Mouse (Mus musculus) kidney, embryonic 16.5 days (tissue): Measurements from ENCODE around the gene Swt1. TPM values are rescaled to one million over a fixed set of nuclear protein-coding genes. Genes with fewer than 3 reads are reported as not detected.
"Not testable (repeated sequence)": the region's sequence is repeated elsewhere in the genome, so short reads cannot be mapped to it uniquely, and the experiment has no call there.

Experiments
- ATAC-seq: fragments of 200-750 bp; cut with Nextera tagmentation; 2 replicates; pipeline ENCODE4 v1.8.0; 2017; ENCODE audit warnings: moderate TSS enrichment; ENCODE audit not compliant: low FRiP score, low TSS enrichment
- H3K27ac ChIP-seq: fragments of 300-500 bp; sonication (generic); 2 replicates; pipeline ENCODE4 v1.5.1; 2014; ENCODE audit warnings: low read length
- H3K27me3 ChIP-seq: fragments of 300-500 bp; sonication (generic); 2 replicates; pipeline ENCODE4 v1.6.1; 2014; ENCODE audit warnings: low read length, control low read depth, mixed read lengths; ENCODE audit not compliant: insufficient read depth
- H3K36me3 ChIP-seq: fragments of 300-500 bp; sonication (generic); 2 replicates; pipeline ENCODE4 v1.6.1; 2014; ENCODE audit warnings: low read length, control low read depth, mixed read lengths; ENCODE audit not compliant: insufficient read depth
- H3K4me1 ChIP-seq: fragments of 300-500 bp; sonication (generic); 2 replicates; pipeline ENCODE4 v1.6.1; 2014; ENCODE audit warnings: low read length, control low read depth, mixed read lengths; ENCODE audit not compliant: insufficient read depth
- H3K4me2 ChIP-seq: fragments of 300-500 bp; sonication (generic); replicated peaks from 2 replicates; pipeline ENCODE4 v1.6.1; 2014; ENCODE audit warnings: low read depth, low read length
- H3K4me3 ChIP-seq: fragments of 300-500 bp; sonication (generic); 2 replicates; pipeline ENCODE4 v1.5.1; 2014; ENCODE audit warnings: mild to moderate bottlenecking, low read length
- H3K9ac ChIP-seq: fragments of 300-500 bp; sonication (generic); replicated peaks from 2 replicates; pipeline ENCODE4 v1.6.1; 2014; ENCODE audit warnings: low read length
- H3K9me3 ChIP-seq: fragments of 300-500 bp; sonication (generic); 2 replicates; pipeline ENCODE4 v1.6.1; 2016; ENCODE audit warnings: low read length, control low read depth
- WGBS: fragments of 180-500 bp; shearing (Covaris S2); extraction: QIAGEN DNeasy Blood & Tissue Kit; methylation state at CpG from one replicate; pipeline ENCODE4 v1.1.7; 2014; 5-methylcytosine and 5-hydroxymethylcytosine counted together
- polyA plus RNA-seq: library from polyadenylated mRNA; unstranded; fragments of >200 nt; fragmentation: Nextera tagmentation; extraction: Ambion mirVana; gene quantifications from 2 replicates; pipeline ENCODE4 v1.2.1, GENCODE M21; 2015

The Swt1 gene
- polyA plus RNA-seq, 1 experiment from 2014 or later: 17.1 TPM

GRCm38 (mm10) chr1:151370573-151370972, 57.7 kb downstream of the Swt1 start:
- H3K4me3 ChIP-seq: no peak overlapping the region
- H3K27ac ChIP-seq: no peak overlapping the region
- no peak overlapping the region for H3K9ac ChIP-seq
- no peaks in the 10 kb centered on the region for H3K27me3 ChIP-seq
- no peaks in the 10 kb centered on the region for H3K9me3 ChIP-seq
- no peak overlapping the region for H3K4me2 ChIP-seq
- peaks cover 29% of the 10 kb centered on the region for H3K36me3 ChIP-seq
- no peak for ATAC-seq
- no peaks in the 10 kb centered on the region for H3K4me1 ChIP-seq
- WGBS: 79% methylated on average over 3 of the region's 3 CpGs

GRCm38 (mm10) chr1:151368444-151368843, 59.8 kb downstream of the Swt1 start:
- no peaks in the 10 kb centered on the region for H3K4me1 ChIP-seq
- ATAC-seq: no peak
- H3K9ac ChIP-seq: no peak overlapping the region
- H3K9me3 ChIP-seq: no peaks in the 10 kb centered on the region
- no peak overlapping the region for H3K27ac ChIP-seq
- no peak overlapping the region for H3K4me3 ChIP-seq
- H3K36me3 ChIP-seq: peaks cover 38% of the 10 kb centered on the region
- no peaks in the 10 kb centered on the region for H3K27me3 ChIP-seq
- 83% methylated on average over 3 of the region's 3 CpGs for WGBS
- no peak overlapping the region for H3K4me2 ChIP-seq

- Histone ChIP-seq H3K27me3 (no peaks in the 10 kb centered on the region), H3K27ac (no peak overlapping the region), H3K36me3 (peaks cover 44% of the 10 kb centered on the region), H3K4me2 (no peak overlapping the region), H3K4me3 (no peak overlapping the region), H3K9me3 (no peaks in the 10 kb centered on the region), H3K4me1 (no peaks in the 10 kb centered on the region), H3K9ac (no peak overlapping the region)
- WGBS: 84% methylated on average over 5 of the region's 5 CpGs
- no peak for ATAC-seq
Observed at GRCm38 (mm10) chr1:151367721-151368324, 60.4 kb downstream of the Swt1 start.

- no peaks in the 10 kb centered on the region for H3K4me1 ChIP-seq
- 87% methylated on average over 8 of the region's 8 CpGs for WGBS
- H3K27ac ChIP-seq: peak overlapping the region; percentile 20; the same call in 1 of the 2 replicates
- H3K4me2 ChIP-seq: no peak overlapping the region
- no peak overlapping the region for H3K4me3 ChIP-seq
- H3K27me3 ChIP-seq: no peaks in the 10 kb centered on the region
- H3K9me3 ChIP-seq: no peaks in the 10 kb centered on the region
- peaks cover 45% of the 10 kb centered on the region for H3K36me3 ChIP-seq
- H3K9ac ChIP-seq: no peak overlapping the region
- 0 out of 2 replicates have a peak, but pooled peaks have one; percentile 4 for ATAC-seq
Observed at GRCm38 (mm10) chr1:151366944-151367605, 61.2 kb downstream of the Swt1 start.

GRCm38 (mm10) chr1:151359374-151359773, 68.9 kb downstream of the Swt1 start:
- Histone ChIP-seq H3K9me3 (no peaks in the 10 kb centered on the region), H3K36me3 (peaks cover 70% of the 10 kb centered on the region), H3K4me2 (no peak overlapping the region), H3K9ac (no peak overlapping the region), H3K4me3 (no peak overlapping the region), H3K27me3 (no peaks in the 10 kb centered on the region), H3K27ac (no peak overlapping the region), H3K4me1 (no peaks in the 10 kb centered on the region)
- 91% methylated on average over 3 of the region's 3 CpGs for WGBS
- ATAC-seq: no peak

- H3K9ac ChIP-seq: no peak overlapping the region
- H3K4me1 ChIP-seq: no peaks in the 10 kb centered on the region
- no peaks in the 10 kb centered on the region for H3K9me3 ChIP-seq
- no peak overlapping the region for H3K27ac ChIP-seq
- no peak for ATAC-seq
- H3K4me2 ChIP-seq: no peak overlapping the region
- peaks cover 80% of the 10 kb centered on the region for H3K36me3 ChIP-seq
- 87% methylated on average over 5 of the region's 5 CpGs for WGBS
- H3K27me3 ChIP-seq: no peaks in the 10 kb centered on the region
- no peak overlapping the region for H3K4me3 ChIP-seq
Observed at GRCm38 (mm10) chr1:151355994-151356393, 72.3 kb downstream of the Swt1 start.

- Histone ChIP-seq H3K27me3 (no peaks in the 10 kb centered on the region), H3K4me2 (no peak overlapping the region), H3K4me3 (no peak overlapping the region), H3K9me3 (no peaks in the 10 kb centered on the region), H3K4me1 (peaks cover 4% of the 10 kb centered on the region; the same call in 1 of the 2 replicates), H3K9ac (no peak overlapping the region), H3K36me3 (peaks cover 55% of the 10 kb centered on the region), H3K27ac (no peak overlapping the region)
- 0 out of 2 replicates have a peak, but pooled peaks have one; percentile 40 for ATAC-seq
- 90% methylated on average over 2 of the region's 2 CpGs for WGBS
Observed at GRCm38 (mm10) chr1:151352911-151353310, 75.3 kb downstream of the Swt1 start.

GRCm38 (mm10) chr1:151348293-151348692, 80.0 kb downstream of the Swt1 start:
- Histone ChIP-seq H3K4me1 (peaks cover 13% of the 10 kb centered on the region), H3K36me3 (peaks cover 24% of the 10 kb centered on the region), H3K4me2 (peak overlapping the region; percentile 40), H3K9ac (peak overlapping the region; percentile 51; the same call in 1 of the 2 replicates), H3K4me3 (peak overlapping the region; percentile 32)
- not testable (repeated sequence) for H3K27ac ChIP-seq, ATAC-seq, H3K9me3 ChIP-seq, H3K27me3 ChIP-seq
- WGBS: 78% methylated on average over 4 of the region's 4 CpGs

- H3K27me3 ChIP-seq: no peaks in the 10 kb centered on the region
- peaks cover 18% of the 10 kb centered on the region for H3K4me1 ChIP-seq
- H3K9ac ChIP-seq: peak overlapping the region; percentile 53
- WGBS: 38% methylated on average over 6 of the region's 6 CpGs
- H3K36me3 ChIP-seq: peaks cover 11% of the 10 kb centered on the region
- ATAC-seq: no peak
- peak overlapping the region; percentile 96 for H3K4me3 ChIP-seq
- H3K27ac ChIP-seq: peak overlapping the region; percentile 37
- no peaks in the 10 kb centered on the region for H3K9me3 ChIP-seq
- H3K4me2 ChIP-seq: peak overlapping the region; percentile 62
Observed at GRCm38 (mm10) chr1:151346681-151347127, 81.6 kb downstream of the Swt1 start.

- Histone ChIP-seq H3K36me3 (peaks cover 4% of the 10 kb centered on the region; the same call in 1 of the 2 replicates), H3K4me2 (peak overlapping the region; percentile 62), H3K27ac (peak overlapping the region; percentile 96; the same call in 1 of the 2 replicates), H3K9me3 (no peaks in the 10 kb centered on the region), H3K9ac (peak overlapping the region; percentile 99), H3K27me3 (no peaks in the 10 kb centered on the region), H3K4me3 (peak overlapping the region; percentile 96), H3K4me1 (peaks cover 20% of the 10 kb centered on the region)
- ATAC-seq: no peak
Observed at GRCm38 (mm10) chr1:151345863-151346195, 82.4 kb downstream of the Swt1 start.
